Mouse (Mus musculus) testis, adult 2 months (tissue): Measurements from ENCODE around the gene Cgn.

Source experiments
- CTCF ChIP-seq: fragments of 200-500 bp; IDR thresholded peaks from 2 replicates; pipeline ENCODE4 v1.5.1; 2012; ENCODE audit warnings: low read depth, mild to moderate bottlenecking, inconsistent platforms, low read length, moderate library complexity; ENCODE audit not compliant: control insufficient read depth, insufficient read depth, insufficient replicate concordance
- POLR2A ChIP-seq: fragments of 200-500 bp; IDR thresholded peaks from 2 replicates; pipeline ENCODE4 v1.6.1; 2012; ENCODE audit warnings: low read depth, mild to moderate bottlenecking, inconsistent platforms, low read length, moderate library complexity; ENCODE audit not compliant: control insufficient read depth

GRCm38 (mm10) chr3:94833358-94833757 lies 47.1 kb upstream of the Cgn start:
- no peak for TF ChIP-seq CTCF
- no peak for TF ChIP-seq POLR2A
